Mouse (Mus musculus): ENCODE results near the gene Tfap2a. TPM values are rescaled to one million over a fixed set of nuclear protein-coding genes. Genes with fewer than 3 reads are reported as not detected.

Tfap2a gene
- total RNA-seq (2023) = under 1 TPM in 1 of 2 experiments, not detected in 1; 0.24 TPM

GRCm38 (mm10) chr13:40738196-40738880 is at the start of gene Tfap2a:
Tfap2a (minus strand) TSS chr13:40738376.

Other genes starting within 250 kb of the Tfap2a start
- gene Gcnt2, start 121.4 kb upstream of the Tfap2a start, total RNA-seq (2023) = 10 to 100 TPM; 63.7 to 70.9 TPM